Mouse (Mus musculus) MEL (cell line): ENCODE measurements around the gene Ppdpf.

Experiments
- CTCF ChIP-seq, 3 experiments: IDR thresholded peaks in 2 of 3; conservative IDR thresholded peaks in 1 of 3; 2 replicates each; pipeline ENCODE4 v1.5.1; 2011 to 2012; ENCODE audit warnings: low read length in 3 of 3, low read depth in 2 of 3, mild to moderate bottlenecking in 2 of 3, improper control_type of control experiment in 1 of 3, inconsistent platforms in 1 of 3, mixed read lengths in 1 of 3, moderate library complexity in 1 of 3; ENCODE audit not compliant: control insufficient read depth in 1 of 3, insufficient read depth in 1 of 3, poor library complexity in 1 of 3, severe bottlenecking in 1 of 3
- MYC ChIP-seq: IDR thresholded peaks from 2 replicates; pipeline ENCODE4 v1.6.1; 2011; ENCODE audit warnings: low read depth, mild to moderate bottlenecking, low read length, improper control_type of control experiment, moderate library complexity
- NRF1 ChIP-seq: IDR thresholded peaks from 2 replicates; pipeline ENCODE4 v1.6.1; 2014; ENCODE audit warnings: low read depth, mild to moderate bottlenecking, inconsistent platforms, low read length, improper control_type of control experiment, moderate library complexity; ENCODE audit not compliant: poor library complexity, insufficient read depth, severe bottlenecking
- POLR2A ChIP-seq, 2 experiments: IDR thresholded peaks; 2 replicates each; pipeline ENCODE4 v1.6.1; 2011 to 2012; ENCODE audit warnings: low read length in 2 of 2, mild to moderate bottlenecking in 2 of 2, control low read depth in 1 of 2, improper control_type of control experiment in 1 of 2, low read depth in 1 of 2, moderate library complexity in 1 of 2; ENCODE audit not compliant: control insufficient read depth in 1 of 2, insufficient read depth in 1 of 2, poor library complexity in 1 of 2
- TCF12 ChIP-seq: IDR thresholded peaks from 2 replicates; pipeline ENCODE4 v1.6.1; 2014; ENCODE audit warnings: low read depth, mild to moderate bottlenecking, inconsistent platforms, low read length, improper control_type of control experiment, moderate library complexity
- USF2 ChIP-seq, 2 experiments: IDR thresholded peaks; 2 replicates each; pipeline ENCODE4 v1.6.1; 2011 to 2012; ENCODE audit warnings: improper control_type of control experiment in 2 of 2, low read length in 2 of 2, borderline replicate concordance in 1 of 2, inconsistent platforms in 1 of 2, low read depth in 1 of 2, mild to moderate bottlenecking in 1 of 2; ENCODE audit not compliant: insufficient read depth in 1 of 2

DNA sequence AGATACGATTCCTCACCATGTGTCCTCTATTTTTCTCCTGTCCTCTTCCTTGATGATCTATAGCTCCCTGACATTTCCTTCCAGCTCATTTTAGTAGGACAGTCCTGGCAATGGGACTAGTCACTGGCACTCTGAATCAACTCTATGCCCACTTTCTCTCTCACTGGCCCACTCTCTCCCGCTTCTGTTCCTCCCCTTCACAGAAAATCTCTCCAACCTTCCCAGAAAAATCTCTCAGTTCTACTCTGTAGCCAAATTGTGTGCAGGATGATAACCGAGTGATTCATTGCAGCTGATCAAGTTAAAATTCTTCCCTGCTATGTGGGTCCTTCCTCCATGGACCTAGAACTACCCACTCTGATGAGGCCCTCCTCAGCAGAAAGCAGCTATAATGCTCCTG lies 12.4 kb upstream of the Ppdpf start:
- no peak for TF ChIP-seq CTCF (IDR thresholded peaks at IDR 0.05 in 2 of 3, conservative IDR thresholded peaks at IDR 0.05 in 1 of 3; ENCODE audit: control insufficient read depth in 1 of 3, insufficient read depth in 1 of 3, low read depth in 2 of 3, low read length in 3 of 3, poor library complexity in 1 of 3, severe bottlenecking in 1 of 3)
- no peak for TF ChIP-seq TCF12
- no peak for TF ChIP-seq NRF1
- TF ChIP-seq POLR2A (IDR thresholded peaks at IDR 0.05; ENCODE audit: control insufficient read depth in 1 of 2, insufficient read depth in 1 of 2, low read depth in 1 of 2, low read length in 2 of 2, poor library complexity in 1 of 2), result no peak
- TF ChIP-seq USF2 (IDR thresholded peaks at IDR 0.05; ENCODE audit: borderline replicate concordance in 1 of 2, insufficient read depth in 1 of 2, low read depth in 1 of 2, low read length in 2 of 2), result no peak
- no peak for TF ChIP-seq MYC
